Mouse (Mus musculus) gonadal fat pad, adult 2 months (tissue): ENCODE data around the gene Nes. TPM values are rescaled to one million over a fixed set of nuclear protein-coding genes. Genes with fewer than 3 reads are reported as not detected.
A peak's percentile ranks its signal among the peaks of the same experiment; 100 is the strongest.

Source experiments
- DNase-seq: peaks from one replicate; pipeline ENCODE4 v3.0.0-alpha.2; 2012; ENCODE audit warnings: low read depth
- polyA plus RNA-seq: library from polyadenylated mRNA; depleted of rRNA; stranded (reverse); fragments of >200 nt; gene quantifications from 2 replicates; pipeline ENCODE4 v1.2.3, GENCODE M21; 2012

Nes gene
- polyA plus RNA-seq, 1 experiment: 6.1 TPM

DNA sequence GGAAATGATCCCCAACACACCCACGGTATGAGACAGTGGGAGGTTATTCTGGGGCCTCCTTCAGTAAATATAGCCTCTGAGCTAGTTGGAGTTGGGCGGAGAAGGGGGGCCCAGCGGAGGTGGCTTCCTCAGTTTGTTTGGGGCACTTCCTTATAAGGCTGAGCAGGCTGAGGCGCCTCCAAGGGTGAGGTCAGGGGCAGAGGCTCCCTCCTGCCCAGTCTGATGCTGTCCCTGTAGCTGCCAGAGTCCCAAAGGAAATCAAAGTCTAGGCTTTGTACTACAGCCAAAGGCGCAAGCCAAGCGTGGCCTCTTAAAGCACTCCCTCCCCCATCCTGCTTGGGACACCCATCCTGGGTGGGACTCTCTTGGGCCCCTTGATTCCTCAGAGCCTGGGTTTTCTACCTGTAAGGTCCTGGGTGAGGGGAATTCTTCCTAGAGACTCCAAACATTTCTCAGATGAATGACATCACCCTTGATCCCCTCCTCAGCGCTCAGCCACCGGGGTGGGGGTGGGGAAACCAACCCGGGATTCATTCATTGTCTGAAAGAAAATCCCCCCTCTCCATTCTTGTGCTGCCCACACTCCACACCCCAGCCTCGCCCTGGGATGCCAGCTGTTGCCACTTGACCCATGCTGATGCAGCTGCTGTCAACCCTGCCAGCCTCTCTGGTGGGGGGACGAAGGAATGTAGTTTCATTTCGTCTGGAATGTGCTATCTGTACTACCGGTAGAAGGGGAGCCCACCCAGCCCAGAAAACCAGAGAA is 12.1 kb downstream of the Nes start:
- DNase-seq: no peak

DNA sequence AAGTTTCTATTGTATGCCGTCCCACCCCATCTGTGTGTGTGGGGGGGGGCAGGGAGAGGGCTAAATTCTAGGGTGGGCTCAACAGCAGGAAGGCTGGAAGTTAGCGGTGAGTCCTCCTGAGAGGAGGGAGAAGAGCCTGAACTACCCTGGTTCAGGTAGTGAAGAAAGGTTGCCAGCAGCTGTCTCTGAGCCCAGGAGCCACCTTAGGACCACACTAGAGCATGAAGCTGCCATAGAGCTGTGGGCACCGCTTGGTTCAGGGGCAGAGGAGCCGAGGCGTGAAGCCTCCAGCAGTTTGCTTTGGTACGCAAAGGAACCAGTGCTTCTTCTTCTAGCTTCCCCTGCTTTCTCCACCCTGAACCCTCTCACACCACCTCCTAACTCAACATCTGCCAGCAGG is 12.7 kb downstream of the Nes start:
- DNase-seq: no peak

DNA sequence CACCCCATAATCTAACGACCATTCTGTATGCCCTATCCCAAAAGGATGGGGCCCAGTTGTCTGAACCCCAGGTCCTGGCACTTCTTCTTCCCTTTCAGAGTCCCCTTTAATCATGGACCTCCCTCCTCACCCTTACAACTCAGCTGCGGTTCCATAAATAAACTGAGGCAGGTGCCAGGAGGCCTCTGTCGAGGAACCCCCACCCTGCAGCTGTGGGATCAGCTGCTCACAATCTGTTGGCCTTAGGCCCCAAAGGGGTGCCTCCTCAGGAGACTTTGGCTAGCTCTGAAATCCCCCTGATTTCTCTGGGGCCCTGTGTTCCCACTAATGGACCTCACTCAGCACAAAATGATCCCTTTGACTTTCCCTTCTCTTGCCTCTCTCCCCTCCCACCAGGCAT is 13.2 kb downstream of the Nes start:
- no peak for DNase-seq

DNA sequence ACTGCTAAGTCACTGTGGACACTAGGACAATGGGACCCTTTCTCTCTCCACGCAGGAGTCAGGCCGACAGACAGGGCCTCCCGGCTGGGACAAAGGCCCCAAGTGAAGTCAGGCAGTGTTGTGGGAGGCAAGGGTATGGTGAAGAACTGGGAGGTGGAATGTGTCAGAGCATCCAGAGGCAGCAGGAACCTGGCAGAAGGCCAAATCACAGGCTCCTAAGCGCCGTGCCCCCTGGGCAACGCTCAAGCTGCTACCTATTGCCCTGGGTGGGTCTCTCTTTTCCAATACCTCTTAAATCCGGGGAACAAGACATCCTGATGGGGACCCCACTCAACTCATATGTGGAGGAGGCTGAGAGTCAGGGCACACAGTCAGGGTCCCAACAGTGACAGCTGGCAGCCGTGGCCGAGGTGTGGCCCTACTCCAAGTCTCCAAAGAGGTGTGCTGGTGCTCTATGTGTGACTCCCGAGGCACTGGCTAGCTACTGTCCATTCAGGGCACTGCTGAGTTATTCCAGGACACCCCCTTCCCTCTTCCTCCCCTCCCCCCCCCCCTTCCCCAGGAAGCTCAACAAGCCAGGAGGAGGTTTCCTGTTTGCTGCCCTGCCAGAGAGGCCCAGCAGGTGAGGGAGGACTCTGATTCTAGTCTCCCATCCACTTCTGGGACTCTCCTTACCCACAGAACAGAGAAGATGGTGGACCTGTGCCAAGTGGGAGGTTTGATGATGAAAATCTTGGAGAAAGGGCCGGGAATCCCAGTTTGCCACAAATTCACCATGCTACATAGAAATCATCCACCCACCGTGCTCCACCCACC is 14.8 kb downstream of the Nes start:
- no peak for DNase-seq

DNA sequence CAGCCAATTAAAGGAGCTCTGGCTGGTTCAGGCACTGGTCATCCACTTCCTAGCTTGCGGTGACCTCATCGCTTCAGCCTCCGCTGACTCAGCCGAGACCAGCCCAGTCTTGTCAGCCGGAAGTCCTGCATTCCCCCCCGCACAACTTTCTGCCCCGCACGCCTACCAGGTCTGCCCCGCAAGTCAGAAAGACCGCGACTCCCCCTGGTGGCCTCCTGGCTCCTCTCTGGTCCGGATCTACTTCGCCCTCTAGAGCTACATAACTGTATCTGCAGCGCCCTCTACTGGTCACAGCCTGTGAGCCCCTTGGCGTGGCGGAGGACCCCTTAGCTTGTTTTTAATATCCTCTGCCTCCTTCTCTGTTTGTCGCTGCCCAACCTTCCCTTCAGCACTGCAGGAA is 16.0 kb downstream of the Nes start:
- peak; percentile 30 for DNase-seq

DNA sequence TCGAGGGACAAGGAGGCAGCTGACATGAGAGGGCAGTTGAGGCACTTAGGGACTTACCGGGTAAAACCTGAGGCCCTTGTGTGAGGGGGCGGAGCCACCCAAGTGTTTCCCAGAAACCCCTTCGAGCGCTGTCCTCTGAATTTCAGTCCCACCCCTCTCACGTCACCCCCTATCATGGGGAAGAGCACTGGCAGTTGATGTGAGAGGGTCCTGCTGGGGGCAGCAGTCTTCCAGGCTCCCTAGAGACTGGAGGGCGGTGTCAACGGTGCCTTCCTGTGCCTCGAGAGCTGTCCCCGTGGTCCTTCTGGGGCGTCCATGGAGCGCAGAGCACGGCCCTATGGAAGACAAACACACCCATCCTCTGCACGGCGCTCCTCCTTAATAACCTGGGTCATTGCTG is 16.8 kb downstream of the Nes start:
- no peak for DNase-seq

DNA sequence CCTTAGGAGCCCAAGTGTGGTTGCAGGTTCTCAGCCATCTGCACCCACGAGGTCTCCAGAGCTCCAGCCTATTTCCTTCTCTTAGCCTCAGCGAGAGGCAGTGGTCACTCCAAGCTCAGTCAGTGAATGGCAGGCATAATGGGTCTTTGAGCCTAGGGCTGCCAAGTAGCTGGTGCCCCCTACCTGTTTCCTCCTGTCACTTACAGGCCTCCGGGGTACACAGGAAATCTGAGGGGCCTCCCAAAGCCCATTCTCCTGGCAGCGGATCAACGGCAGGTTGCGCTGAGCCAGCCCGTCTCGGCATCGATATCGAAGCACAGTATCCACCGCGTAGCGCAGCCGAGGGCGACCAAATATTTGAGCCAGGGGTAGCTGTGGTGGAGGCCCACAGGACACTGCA is 17.2 kb downstream of the Nes start:
- no peak for DNase-seq

DNA sequence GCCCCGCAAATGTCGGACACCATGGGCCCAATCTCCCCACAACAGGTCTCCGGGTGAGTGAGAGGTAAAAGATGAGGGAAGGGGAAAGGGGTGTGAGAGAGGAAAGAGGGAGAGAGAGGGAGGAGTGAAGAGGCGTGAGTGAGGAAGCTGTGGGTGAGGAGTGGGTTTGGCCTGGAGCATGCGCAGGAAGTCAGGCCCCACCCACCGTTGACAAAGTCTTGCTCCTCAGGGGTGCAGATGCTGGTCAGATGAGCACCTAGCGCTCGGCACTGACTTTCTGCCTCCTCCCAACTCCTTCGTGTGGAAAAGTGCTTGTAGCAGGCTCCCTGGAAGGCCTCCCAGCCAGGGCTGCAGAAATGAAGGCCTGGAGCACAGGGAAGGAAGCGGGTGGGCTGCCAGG is 19.1 kb downstream of the Nes start:
- no peak for DNase-seq

DNA sequence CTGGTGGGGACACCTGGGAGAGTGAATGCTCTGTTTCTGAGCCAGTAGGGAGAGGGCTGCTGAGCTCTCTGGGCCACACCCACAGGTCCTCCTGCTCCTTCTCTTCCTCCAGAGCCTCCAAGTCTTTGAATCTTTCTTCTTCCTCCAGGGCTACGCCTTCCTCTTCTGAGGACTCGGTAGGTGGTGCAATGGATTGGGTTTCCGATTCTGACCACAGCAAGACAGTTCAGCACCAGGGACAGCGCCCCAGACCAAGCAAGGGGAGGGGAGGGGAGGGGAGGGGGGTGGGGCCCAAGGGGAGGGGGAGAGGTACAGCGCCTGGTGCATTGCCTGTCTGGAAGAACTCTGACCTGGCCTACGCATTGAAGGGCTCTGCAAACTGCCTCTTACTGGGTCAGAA is 22.6 kb downstream of the Nes start:
- no peak for DNase-seq

DNA sequence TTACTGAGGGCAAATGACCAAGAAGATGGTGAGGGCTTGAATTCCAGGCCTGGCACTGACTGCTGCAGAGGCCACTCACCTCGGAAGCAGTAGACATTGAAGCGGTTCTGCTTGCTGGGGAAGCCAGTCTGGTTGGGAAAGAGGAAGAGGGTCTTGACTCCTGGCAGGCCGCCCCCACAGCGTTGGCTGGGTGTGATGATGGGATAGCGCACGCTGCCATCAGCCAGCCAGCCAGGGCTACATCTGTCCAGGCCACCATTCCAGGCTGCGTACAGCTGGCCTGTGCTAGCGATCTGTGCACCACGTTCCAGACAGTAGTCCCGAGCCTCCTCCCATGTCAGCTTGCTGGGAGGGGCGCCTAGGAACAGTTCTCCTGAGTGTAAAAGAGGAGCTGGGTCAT is 24.5 kb downstream of the Nes start:
- no peak for DNase-seq

DNA sequence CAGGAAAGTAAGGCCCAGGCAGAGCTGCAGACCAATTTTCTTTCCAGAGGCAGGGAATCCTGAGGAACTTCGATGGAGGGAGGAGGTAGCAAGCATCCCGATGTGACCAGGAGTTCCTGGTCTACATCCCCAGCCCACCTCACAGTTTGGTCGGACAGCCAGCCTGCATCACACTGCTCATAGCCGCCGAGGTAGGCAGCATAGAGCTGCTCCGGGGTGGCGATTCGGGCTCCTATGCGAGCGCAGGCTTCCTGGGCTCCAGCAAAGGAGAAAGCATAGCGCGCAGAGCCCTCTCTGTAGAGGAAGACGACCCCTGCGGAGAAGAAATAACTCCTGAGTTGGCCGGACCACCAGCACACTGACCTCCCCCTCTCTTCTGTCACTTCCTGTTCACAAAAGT is 25.5 kb downstream of the Nes start:
- no peak for DNase-seq

DNA sequence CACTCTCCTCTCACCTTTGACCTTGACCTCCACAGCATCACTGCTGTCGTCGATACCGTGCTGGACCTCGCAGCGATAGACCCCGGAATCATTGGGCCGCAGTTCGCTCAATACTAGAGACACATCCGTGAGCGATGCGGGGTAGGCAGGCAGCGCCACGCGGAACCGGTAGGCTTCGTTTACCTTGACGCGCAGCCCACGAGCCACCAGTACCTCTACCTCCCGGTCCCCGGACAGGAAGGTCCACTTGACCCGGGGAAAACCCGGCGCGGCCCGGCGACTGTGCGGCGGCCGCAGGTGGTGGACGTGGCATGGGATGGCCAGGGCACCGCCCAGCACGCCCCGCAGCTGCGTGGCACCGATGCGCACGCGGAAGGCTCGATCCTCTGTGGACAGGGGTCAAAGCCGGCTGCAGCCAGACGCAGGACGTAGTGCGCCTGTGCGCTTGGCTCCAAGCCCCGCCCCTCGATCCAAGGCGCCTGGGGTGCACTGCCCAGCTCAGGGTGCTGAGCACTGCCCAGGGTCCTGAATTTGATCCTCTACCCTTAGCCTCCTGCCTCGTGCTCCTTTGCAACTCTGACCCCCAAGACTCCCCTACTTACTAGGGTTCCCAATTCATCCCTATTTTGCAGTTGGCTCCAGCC is 26.2 kb downstream of the Nes start:
- DNase-seq: no peak

DNA sequence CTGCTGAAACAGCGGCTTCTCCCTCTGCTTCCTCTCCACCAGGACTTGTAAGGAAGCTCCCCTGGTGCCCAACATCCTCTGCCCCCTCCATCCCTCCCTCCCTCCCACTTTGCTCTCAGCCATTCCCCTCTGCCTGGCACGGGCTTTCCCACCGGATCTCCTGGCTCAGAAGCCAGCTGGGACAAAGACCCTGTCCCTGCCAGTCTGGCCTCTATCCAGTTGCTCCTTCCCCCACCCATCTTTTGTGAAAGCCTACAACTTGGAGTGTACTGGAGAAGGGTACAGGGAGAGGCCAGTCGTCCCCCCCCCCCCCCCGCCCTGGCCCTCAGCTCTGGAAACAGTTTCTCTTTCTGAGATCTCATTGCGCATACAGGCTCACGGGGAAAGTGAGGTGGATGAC is 27.9 kb downstream of the Nes start:
- DNase-seq: no peak

DNA sequence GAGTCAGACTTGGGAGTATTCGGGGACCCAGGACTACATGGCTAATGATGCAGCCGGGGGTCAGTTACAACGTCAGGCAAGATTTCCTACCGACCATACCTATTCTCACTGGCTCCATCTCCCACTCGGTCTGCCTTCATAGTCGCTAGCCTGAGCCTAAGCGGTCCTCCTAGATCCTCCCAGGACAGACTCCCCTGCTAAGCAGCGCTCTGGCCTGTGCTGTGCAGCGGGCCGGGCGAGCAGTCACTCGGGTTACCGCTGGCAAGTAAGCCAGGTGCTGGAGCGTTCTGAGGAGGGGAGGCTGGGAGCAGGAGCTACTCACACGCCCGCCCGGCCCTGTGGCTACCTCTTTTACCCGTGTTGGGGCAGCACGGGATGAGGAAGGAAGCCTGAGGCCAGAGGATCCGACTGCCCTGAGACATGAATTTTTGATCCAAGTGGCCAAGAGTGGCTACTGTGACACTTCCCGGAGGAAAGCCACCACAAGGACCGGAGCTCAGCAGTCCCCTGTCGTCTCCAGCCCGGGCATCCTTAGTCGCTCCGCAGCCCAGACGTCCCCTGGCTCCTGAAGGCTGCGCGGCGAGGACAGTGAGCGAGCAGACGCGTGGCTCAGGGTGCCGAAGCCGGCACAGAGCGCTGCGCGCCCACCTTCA is 28.5 kb downstream of the Nes start:
- no peak for DNase-seq

DNA sequence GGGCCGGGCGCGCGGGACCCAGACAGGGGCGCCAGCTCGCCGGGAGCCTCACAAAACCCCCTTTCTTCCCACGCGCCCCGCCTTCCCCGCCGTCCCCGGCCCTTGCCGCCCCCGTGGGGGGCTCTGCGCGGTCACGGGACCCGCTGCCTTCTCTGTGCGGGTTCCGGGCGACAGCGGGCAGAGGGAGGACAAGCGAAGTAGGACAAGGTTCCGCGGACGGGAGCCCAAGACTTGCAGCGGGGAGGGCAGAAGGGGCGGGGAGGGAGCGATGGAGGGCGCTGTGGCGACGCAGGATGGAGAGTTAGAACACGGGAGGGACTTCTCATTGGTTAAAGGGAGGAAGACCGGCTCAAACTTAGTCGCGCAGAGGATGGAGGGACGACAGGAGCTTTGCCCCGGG is 29.3 kb downstream of the Nes start, which contains the start of gene Bcan:
TSS of gene Bcan (minus strand) at position 50 of the 400 bp plus-strand sequence.
- DNase-seq: no peak

DNA sequence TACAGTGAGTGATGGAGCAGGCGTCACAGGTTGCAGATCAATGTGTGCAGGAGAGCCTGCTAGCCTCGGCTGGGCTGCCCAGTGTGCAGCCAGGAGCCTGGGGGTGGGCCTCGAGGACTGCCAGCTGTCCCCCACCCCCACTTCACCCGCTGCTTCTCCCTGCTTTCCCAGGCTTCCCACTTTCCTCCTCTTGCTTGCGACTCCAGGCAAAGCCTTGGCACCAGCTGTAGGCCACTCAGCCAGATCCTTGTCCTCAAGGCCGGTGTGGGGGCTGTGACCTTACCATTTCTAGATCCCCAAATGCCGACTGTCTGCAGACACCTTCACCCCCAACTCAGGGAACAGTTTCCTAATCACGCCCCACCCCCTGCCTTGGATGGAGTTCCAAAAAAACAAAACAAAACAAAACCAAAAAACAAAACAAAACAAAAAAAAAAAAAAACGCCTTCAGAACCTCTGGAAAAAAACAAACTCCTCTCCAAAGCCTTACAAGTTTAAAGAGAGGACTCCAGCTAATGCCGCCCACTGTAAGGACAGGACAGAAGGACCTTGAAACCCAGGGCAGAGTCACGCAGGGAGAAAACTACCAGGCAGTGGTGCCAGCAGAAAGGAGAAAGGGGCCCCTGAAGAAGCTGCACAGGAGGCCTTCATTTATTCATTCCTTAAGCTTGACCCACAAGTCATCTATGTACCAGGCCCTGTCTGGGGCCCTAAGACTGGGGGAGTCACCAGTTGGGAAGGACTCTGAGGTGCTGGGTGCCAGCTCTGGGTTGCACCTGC is 30.1 kb downstream of the Nes start:
- DNase-seq: no peak

DNA sequence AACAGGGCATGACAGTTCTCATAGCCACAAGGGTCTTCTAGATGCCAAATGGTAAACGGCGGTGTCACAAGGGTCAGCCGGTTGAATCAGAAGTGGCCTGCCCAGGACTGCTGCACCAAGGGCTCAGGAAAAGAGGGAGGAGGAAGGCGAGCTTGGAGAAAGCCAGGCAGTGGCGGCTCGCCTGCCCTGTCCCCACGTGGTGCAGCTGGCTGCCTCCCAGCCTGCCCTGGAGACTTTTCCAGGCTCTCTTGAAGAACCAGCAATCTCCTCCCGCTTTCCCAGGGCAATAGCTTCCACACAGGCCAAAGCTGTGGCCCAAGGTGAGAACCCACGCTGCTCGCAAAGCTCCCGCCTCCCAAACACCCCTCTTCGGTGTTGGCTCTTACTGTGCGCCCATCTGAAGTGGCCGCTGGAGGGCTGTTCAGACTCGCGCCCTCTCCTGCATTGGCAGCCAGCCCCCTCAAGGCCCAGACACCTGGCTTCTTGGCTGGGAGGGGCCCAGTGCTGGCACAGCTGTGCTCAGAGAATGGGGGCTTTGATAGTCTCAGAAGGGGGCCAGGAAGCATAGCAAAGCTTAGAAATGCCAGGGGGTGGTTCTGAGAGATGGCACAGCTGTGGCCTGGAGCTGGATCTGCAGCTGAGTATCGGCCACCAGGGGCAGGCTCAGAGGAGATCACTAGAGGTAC is 31.6 kb downstream of the Nes start:
- no peak for DNase-seq

DNA sequence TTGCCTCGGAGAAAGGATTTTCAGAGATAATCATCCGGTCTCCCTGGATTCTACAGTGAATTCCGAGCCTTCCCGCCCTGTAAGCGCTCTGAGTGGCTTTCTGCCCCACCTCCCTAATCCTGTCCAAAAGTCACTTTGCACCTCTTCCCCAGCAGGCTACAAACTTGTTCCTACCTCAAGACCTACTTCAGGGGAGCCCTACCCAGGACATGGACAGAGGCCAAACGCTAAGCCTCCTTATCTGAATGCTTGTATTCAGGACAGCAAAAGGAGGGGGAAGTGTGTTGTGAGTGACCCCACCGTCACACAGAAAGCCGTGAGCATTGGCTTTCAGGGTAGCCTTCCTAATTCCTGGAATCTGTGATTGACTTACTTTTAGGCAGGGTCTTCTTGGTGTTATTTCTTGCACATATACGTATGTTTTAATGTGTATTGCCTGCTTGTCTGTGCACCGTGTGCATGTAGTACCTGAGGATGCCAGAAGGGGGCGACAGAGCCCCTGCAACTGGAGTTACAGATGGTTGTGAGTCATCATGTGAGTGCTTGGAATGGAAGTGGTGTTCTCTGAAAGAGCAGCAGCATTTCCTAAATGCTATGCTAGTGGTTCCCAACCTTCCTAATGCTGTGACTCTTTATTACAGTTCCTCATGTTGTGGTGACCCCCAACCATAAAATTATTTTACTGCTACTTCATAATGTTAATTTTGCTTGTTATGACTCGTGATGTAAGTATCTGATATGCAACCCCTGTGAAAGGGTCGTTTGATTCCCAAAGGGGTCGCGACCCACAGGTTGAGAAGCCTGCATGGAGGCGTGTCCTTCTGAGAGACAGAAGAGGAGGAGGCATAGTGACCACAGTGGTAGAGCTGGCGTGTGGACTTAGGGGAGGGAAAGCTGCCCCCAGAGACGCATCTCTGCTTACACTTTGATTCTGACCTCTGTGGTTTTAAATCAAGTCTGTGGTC is 35.2 kb downstream of the Nes start:
- DNase-seq: no peak

DNA sequence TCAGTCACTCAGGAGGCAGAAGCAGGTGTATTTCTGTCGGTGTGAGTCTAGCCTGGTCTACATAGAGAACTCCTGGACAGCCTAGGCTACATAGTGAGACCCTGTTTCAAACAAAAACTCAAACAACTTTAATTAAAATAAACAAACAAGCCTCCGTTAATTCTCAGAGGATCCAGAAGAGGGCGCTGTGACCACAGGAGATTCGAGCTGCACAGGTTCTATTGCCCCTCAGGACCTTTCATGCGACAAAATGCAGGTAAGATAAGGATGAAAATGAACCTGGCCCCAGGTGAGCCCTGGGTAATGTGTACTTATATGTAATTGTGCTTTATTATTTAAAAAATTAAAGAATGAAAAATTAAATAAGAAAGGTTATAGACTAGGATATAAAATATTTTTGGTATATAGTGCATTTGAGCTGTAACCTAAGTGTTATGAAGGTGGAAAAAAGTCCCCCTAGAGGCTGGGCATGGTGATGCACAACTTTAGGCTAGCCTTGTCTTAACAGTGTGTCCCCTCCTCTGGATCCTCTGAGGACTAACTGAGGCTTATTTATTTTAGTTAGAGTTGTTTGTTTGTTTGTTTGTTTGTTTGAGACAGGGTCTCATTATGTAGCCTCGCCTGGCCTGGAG is 39.9 kb downstream of the Nes start:
- DNase-seq: no peak
